8 mouse cellular contexts compared by ENCODE assay signal in the genomic region with DNA sequence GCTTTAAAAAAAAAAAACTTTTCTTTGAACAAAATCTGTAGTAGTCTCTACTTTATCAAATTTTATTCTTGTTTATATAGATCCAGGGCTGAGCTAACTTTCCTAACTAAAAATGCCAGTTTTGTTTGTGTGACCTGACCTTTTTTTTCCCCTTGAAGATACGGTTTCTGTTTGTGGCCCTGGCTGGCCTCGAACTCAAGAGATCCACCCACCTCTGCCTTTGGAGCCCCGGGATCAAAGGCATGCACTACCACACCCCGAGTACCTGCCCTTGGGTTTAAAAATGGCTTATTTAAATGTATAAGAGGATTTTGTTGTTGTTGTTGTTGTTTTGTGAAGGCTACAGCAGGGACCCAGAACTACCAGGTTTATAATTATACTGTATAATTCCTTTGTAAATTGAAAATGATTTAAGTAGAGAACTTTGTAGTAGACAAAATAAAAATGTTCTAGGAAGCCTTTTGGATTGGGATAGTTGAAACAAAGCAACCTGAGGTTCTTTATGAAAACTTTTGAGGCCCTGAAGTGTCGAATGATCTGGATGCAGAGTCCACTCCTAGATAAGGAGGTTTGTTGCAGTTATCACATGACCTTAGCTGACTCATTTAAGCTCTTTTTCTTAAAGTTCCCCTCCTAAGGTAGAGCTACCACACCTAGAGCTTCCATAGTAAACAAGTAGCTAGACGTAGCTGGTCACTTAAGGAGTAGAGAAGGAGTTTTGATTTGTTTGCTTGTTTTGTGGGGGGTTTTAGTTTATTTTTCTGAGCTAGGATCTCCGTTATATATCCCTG. TPM values are rescaled to one million over a fixed set of nuclear protein-coding genes. Genes with fewer than 3 reads are reported as not detected.
DNase-seq lines count a peak whose midpoint lies in the region; ATAC-seq and TF ChIP-seq lines count a peak whose summit lies in the region.

No protein-coding gene starts in this region.

- DNase-seq in lung, adult 2 months, result no peak
- DNase-seq in lung, postnatal 10 days, result no peak
- no peak for DNase-seq in embryonic facial prominence, embryonic 10.5 days (ENCODE audit: low spot score)
- no peak for DNase-seq in frontal cortex, postnatal 10 days (ENCODE audit: low spot score in 2 of 2)
- DNase-seq in cerebellum, postnatal 10 days, result no peak
- no peak for DNase-seq in adrenal gland, postnatal 10 days

- H3K9me3 ChIP-seq in embryonic facial prominence, embryonic 10.5 days, result no peaks in the 10 kb centered on the region
- no peaks in the 10 kb centered on the region for H3K9me3 ChIP-seq in intestine, postnatal 0 days (ENCODE audit: control insufficient read depth)

- H3K4me3 ChIP-seq in lung, adult 2 months (replicated peaks; ENCODE audit: extremely low read depth, low read depth, low read length), result peak overlapping the region; percentile 66
- peak overlapping the region; percentile 68 for H3K4me3 ChIP-seq in embryonic facial prominence, embryonic 10.5 days
- peak overlapping the region; percentile 61 for H3K4me3 ChIP-seq in intestine, postnatal 0 days (ENCODE audit: low read depth, low read length)
- H3K4me3 ChIP-seq in olfactory bulb, adult 2 months (ENCODE audit: insufficient read depth, low read depth, low read length), result peak overlapping the region; percentile 38

- TF ChIP-seq POLR2A in lung, adult 2 months (IDR thresholded peaks at IDR 0.05; ENCODE audit: borderline replicate concordance, extremely low read depth, low read depth, low read length), result no peak
- no peak for TF ChIP-seq POLR2A in olfactory bulb, adult 2 months (IDR thresholded peaks at IDR 0.05; ENCODE audit: insufficient read depth, low read depth, low read length)

- peaks cover 11% of the 10 kb centered on the region for H3K4me1 ChIP-seq in lung, adult 2 months (ENCODE audit: control insufficient read depth, insufficient read depth, low read length)
- peaks cover 28% of the 10 kb centered on the region for H3K4me1 ChIP-seq in embryonic facial prominence, embryonic 10.5 days
- 0 out of 2 replicates have a peak, but pooled peaks cover 3% of the 10 kb centered on the region for H3K4me1 ChIP-seq in intestine, postnatal 0 days (replicated peaks; ENCODE audit: control insufficient read depth, insufficient read depth, low read length)
- peaks cover 5% of the 10 kb centered on the region for H3K4me1 ChIP-seq in olfactory bulb, adult 2 months (ENCODE audit: control insufficient read depth, insufficient read depth, low read length)

- H3K9ac ChIP-seq in intestine, postnatal 0 days (ENCODE audit: low read depth, low read length), result peak overlapping the region; percentile 61

- peak overlapping the region; percentile 64 for H3K4me2 ChIP-seq in intestine, postnatal 0 days (replicated peaks; ENCODE audit: low read depth)

- 21% methylated on average over 7 of the region's 7 CpGs for WGBS in lung, adult 2 months
- WGBS in embryonic facial prominence, embryonic 10.5 days, result 47% methylated on average over 7 of the region's 7 CpGs
- 17% methylated on average over 7 of the region's 7 CpGs for WGBS in intestine, postnatal 0 days
- WGBS in olfactory bulb, adult 2 months, result 30% methylated on average over 7 of the region's 7 CpGs

- TF ChIP-seq CTCF in lung, adult 2 months (IDR thresholded peaks at IDR 0.05; ENCODE audit: insufficient read depth, low read length), result no peak
- TF ChIP-seq CTCF in intestine, postnatal 0 days (IDR thresholded peaks at IDR 0.05; ENCODE audit: low read depth), result no peak
- TF ChIP-seq CTCF in olfactory bulb, adult 2 months (IDR thresholded peaks at IDR 0.05; ENCODE audit: insufficient read depth, low read depth, low read length), result no peak

- peak; percentile 48 for ATAC-seq in intestine, postnatal 0 days

- H3K36me3 ChIP-seq in embryonic facial prominence, embryonic 10.5 days (replicated peaks), result peaks cover 40% of the 10 kb centered on the region
- H3K36me3 ChIP-seq in intestine, postnatal 0 days (ENCODE audit: control insufficient read depth, insufficient read depth), result peaks cover 19% of the 10 kb centered on the region

- H3K27me3 ChIP-seq in embryonic facial prominence, embryonic 10.5 days (replicated peaks; ENCODE audit: low read depth, poor library complexity, severe bottlenecking), result no peaks in the 10 kb centered on the region
- H3K27me3 ChIP-seq in intestine, postnatal 0 days (replicated peaks; ENCODE audit: control insufficient read depth, insufficient read depth, low read length), result no peaks in the 10 kb centered on the region

- H3K27ac ChIP-seq in embryonic facial prominence, embryonic 10.5 days (replicated peaks), result 0 out of 2 replicates have a peak overlapping the region, but pooled peaks have one; percentile 10
- peak overlapping the region; percentile 94 for H3K27ac ChIP-seq in intestine, postnatal 0 days (ENCODE audit: low read depth, low read length)
- no peak overlapping the region for H3K27ac ChIP-seq in olfactory bulb, adult 2 months (ENCODE audit: insufficient read depth, low read depth, low read length)

RNA-seq across cellular contexts. Expression of a gene that starts 5.4 kb away (rescaled TPM):
- polyA plus RNA-seq in lung, adult 2 months (2012; rRNA removed), result 35.5 and 36.6 TPM in 2 replicates
- 37.0 and 38.8 TPM in 2 replicates for polyA plus RNA-seq in embryonic facial prominence, embryonic 10.5 days (2016; fragmentation: Nextera tagmentation; extraction: Ambion mirVana)
- polyA plus RNA-seq in intestine, postnatal 0 days (2015; fragmentation: Nextera tagmentation; extraction: Ambion mirVana), result 34.6 and 34.7 TPM in 2 replicates
- not detected in 2 replicates for polyA plus RNA-seq in olfactory bulb, adult 2 months (2012; ENCODE audit: insufficient read depth, insufficient read length, low replicate concordance, missing spikeins)
- total RNA-seq in adrenal gland, postnatal 10 days (2021), result 10 to 100 TPM; 82.9 to 85.4 TPM

RNA-seq across cellular contexts. Expression of a gene that starts 6.4 kb away (rescaled TPM):
- polyA plus RNA-seq in lung, adult 2 months (2012; rRNA removed), result 52.0 and 62.4 TPM in 2 replicates
- polyA plus RNA-seq in embryonic facial prominence, embryonic 10.5 days (2016; fragmentation: Nextera tagmentation; extraction: Ambion mirVana), result 111 and 116 TPM in 2 replicates
- polyA plus RNA-seq in intestine, postnatal 0 days (2015; fragmentation: Nextera tagmentation; extraction: Ambion mirVana), result 129 and 142 TPM in 2 replicates
- not detected in 2 replicates for polyA plus RNA-seq in olfactory bulb, adult 2 months (2012; ENCODE audit: insufficient read depth, insufficient read length, low replicate concordance, missing spikeins)
- 100 to 1,000 TPM; 103 to 106 TPM for total RNA-seq in adrenal gland, postnatal 10 days (2021)
